Mouse (Mus musculus) ovary, postnatal 36 days (tissue): Measurements from ENCODE around the gene Bicc1.
"Not testable (repeated sequence)": the region's sequence is repeated elsewhere in the genome, so short reads cannot be mapped to it uniquely, and the experiment has no call there.

Experiments used
- DNase-seq: peaks from one replicate; pipeline ENCODE4 v3.0.0; 2022; ENCODE audit warnings: low spot score, mixed read lengths

The Bicc1 gene

DNA sequence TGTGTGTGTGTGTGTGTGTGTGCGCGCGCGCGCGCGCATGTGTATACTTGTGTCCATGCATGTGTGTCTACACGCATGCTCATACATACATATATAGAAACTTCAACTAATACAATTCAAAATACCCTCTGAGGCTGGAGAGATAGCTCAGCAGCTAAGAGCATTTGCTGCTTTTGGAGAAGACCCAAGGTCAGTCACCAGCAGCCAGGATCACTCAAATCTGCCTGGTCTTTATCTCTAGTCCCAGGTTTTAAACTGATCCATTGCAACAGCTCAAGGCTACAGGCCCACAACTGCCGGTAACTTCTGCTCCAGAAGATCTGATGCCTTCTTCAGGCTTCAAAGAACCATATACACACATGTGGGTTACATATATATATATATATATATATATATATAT, 163.4 kb downstream of the Bicc1 start:
- DNase-seq = no peak

DNA sequence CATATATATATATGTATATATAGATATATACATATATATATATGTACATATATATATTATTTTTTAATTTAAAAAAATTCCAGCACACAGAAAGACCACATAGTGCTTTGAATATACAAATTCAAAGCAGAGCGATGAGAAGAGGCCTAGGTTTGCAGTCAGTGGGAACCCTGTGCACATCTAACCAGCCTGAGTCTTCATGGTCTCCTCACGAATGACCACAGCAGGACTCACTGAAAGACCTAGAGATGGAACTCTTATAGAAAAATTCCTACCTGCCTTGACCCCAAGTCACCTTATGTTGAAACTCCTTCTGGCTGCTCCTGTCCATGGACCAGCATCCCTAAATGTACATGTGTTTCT, 165.4 kb downstream of the Bicc1 start:
- no peak for DNase-seq

DNA sequence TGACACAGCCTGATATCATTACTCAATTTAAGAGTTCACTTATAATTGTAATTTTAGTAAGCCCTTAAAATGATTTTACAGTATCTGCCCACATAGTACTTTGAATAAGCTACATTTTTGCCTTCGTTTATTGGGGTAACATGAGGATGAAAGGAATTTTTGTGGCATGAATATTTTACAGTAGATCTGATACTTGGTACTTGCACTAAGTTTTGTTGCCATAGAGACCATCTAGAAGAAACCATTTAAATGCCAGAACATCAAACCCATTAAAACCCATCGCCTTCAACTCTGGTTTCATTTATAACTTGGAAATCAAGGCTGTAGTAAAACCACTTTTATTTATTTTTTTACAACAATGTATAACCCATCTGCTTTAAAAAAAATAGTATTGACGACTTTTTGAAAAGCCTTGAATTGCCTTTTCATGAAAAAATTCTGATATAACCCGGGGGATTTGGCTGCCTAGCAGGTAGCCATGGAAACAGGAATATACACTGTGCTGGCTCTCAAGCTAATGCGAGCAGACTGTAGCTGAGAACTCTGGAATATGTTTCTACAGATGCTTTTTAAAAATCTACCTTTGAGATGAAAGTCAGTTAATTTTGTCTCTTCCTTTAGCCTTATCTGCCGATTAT, 165.9 kb downstream of the Bicc1 start:
- no peak for DNase-seq

DNA sequence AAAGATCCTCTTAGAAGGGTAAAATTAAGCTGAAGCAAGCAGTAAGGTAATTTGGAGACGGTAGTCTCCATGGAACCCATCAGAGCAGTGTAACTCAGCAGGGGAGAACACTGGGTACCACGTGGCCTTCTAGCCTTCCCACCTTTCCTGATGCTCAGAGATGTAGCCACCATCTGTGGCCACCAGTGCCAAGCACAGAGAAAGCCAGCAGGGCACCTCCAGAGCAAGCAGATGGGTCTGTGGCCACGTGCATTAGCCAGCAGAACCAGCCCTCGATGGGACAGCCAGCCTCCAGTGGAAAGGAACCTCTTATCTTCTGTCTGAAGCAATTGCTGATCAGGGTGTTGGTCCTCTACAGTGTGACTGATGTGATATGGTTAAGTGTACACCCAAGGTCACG, 172.1 kb downstream of the Bicc1 start:
- no peak for DNase-seq

DNA sequence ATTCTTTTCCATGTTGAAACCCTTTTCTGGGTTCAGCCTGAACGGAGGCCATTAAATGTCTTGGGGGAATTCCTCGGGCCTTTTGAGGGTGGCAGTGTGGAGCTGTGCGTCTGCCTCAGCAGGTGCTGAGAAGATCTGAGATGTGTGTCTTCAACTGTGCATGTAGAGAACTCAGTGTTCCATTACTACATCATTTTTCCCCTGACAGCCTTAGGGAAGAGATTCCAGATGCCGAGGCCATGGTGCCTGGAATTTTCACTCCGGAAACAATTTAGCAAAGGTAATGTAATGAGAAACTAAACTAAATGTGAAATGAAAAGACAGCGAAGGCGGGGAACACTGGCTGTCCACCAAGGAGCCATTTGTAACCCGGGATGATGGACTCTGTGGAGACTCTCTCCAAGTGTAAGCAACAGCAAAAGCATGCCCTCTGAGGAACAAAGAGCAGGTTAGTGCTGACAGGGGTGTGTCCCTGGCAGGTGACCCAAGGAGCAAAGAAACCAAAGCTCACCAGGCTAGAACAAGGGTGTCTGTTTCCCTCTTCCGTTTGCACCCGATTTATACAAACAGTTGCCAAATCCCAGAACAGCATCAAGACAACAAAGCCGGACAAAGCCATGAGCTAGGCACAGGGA, 176.3 kb downstream of the Bicc1 start:
- DNase-seq = no peak

DNA sequence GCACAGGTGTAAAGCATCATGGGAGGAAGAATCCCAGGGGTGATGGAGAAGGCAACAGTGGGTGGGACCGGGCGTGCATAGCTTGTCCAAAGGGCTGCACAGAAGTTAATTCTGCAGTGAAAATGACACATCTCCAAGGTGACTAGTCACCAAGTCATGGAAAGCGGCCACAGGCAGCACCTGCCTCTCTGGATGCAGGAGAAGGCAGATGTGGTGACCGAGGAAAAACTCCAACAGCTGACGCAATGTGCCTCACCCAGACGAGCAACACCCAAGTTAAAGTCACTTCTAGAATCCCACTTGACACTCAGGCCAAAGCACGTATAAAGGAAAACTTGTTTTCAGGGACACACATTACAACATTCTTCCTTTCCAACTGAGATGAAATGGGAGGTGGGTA, 177.3 kb downstream of the Bicc1 start:
- no peak for DNase-seq

DNA sequence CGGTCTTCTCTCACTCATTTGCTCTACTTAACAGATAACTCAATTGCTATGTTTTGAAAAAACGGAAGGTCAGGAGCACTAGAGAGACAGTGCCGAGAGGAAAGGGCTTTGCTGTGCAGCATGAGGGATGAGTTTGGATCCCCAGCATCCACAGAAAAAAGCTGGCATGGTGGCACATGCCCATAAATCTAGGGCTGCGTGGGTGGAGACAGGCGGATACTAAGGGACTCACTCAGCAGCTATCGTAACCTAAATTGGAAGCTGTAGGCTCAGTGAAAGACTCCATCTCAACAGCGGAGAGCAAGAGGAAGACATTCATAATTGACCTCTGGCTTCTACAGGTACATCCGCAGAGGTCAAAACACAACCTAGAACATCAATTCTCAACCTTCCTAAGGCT, 179.8 kb downstream of the Bicc1 start:
- DNase-seq = no peak

DNA sequence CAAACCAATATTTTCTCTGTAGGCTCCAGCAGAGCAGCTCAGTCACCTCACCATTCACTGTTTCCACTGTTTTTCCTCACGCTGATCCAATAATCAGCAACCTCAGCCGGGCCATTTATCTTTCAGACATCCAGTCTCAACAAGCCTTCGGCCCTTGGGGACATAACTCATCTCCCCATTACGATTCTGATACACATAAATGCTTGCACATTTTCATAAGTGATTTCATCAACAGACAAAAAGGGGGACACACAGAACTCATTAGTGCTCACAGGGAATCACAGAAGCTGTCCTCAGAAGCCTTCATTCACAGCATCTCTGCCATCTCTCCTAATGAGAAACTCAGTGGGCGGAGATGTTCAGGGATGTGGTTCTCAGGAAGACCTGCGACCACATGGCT, 182.4 kb downstream of the Bicc1 start:
- DNase-seq = no peak

DNA sequence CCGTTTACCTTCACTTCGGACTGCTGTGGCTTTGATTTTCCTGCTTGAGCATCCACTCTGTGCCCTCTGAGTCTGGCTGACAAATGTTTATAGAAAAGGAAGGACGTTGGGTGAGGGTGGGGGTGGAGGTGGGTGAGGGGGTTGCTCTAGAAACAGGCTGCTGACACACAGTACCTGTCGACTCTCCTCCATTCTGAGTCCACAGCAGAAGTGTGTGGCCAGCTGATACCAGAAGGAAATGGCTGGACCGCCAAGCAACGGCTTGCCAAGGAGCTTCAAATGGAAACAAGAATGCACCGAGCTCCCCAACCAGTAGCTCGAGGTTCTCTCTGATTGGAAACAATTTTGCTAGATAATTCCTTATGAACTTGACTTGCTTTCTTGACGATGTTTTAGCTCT, 182.9 kb downstream of the Bicc1 start:
- no peak for DNase-seq

DNA sequence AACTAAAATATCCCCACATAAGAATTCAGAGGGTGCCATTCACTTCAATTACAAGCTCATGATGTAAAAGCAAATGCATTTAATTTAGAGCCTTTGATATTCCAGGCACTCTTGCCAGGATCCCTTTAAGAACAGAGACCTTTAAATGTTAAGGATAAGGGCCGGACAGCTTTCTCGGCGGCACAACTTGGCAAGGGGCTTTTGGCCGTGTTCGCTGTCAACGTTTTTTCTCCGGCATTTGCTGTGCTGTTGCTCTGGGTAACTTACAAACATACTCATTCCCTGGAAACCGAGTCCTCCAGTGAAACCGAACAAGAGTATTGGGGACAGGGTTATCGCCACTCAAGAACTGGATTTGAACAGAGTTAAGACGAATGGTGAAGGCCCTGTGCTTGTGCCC, 188.3 kb downstream of the Bicc1 start:
- DNase-seq = no peak

DNA sequence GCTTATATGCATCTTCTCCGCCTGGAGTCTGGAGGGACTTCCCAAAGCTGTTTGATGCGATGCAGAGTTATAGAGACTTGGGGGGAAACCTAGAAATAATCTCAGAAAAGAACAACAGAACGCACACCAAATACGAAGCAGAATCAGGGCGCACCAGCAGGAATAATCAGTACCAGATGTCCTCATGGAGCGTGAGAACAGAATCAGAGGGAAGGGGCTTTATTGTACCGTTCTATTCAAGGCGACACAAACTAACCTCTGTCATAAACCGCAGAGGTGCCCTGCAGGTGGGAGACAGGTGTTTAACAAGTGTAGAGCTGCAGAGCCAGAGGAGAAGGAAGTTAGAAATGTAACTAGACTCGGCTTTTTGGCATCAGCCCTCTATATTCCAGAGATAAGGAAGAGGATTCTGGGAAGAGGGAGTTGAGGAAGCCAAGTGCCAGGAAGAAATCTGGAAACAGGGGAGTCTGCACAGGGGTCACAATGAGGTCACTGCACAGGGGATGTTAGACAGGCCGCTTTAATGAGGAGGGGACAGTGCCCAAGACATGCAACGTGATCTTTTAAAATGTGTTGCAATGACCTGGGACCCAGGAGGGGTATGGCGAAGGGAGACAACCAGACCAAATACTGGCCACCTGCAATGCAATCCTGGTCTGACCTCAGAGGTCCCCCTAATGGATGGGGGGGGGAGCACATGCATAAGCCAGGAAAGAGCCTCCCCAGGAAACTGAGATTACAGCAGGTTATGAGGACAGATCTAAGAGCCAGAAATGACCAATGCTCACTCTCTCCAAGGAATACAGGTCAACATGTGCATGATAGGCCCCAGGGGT, 190.4 kb downstream of the Bicc1 start:
- DNase-seq = no peak

DNA sequence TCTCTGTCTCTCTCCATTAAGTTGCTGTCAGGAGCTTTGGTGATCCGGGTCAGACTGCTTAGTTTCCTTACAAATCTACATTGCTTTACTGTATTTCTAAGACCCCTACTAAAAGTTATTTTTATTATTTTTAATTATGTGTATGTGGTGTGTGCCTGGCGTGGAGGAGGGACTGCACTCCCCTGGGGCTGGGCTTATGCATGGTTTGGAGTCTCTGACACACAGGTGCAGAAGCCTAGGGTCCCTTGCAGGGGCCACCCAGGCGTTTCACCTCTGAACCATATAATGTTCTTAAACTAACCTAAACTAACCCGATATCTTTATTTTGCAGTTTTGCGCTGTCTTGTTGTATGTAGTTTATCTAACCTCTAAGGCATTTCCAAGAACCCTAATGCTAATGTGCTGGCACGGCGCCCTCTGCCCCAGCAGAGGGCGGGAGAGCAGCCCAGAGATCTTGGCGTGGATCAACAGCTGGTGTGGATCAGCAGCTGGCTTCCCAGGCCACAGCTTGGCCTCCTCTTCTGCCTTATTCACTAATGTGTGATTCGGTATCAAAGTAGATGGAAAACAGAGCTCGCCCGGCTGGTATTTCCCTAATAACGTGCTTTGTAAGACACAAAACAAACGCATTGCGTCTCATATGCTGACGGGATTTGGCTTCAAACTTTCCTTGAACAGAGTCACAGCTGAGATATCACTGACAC, 192.7 kb downstream of the Bicc1 start:
- DNase-seq = peak; percentile 57

DNA sequence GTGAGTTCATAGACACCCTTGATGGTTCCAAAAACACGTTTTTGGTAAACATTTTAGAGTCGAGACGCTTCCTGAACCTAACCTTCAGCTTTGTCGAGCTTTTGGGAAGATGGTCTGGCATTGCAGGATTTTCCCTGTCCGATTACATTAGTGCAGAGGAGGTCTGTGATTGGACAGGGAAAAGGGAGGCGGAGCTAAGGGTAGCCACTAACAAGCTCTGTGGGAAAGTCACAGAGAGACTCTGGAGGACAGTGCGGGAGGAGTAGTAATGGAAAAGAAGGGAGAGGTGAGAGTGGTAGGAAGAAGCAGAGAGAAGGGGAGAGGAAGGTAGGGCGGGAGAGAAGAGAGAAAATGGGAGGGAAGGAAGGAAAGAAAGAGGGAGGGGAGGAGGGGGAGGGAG, 194.8 kb downstream of the Bicc1 start:
- DNase-seq = no peak

DNA sequence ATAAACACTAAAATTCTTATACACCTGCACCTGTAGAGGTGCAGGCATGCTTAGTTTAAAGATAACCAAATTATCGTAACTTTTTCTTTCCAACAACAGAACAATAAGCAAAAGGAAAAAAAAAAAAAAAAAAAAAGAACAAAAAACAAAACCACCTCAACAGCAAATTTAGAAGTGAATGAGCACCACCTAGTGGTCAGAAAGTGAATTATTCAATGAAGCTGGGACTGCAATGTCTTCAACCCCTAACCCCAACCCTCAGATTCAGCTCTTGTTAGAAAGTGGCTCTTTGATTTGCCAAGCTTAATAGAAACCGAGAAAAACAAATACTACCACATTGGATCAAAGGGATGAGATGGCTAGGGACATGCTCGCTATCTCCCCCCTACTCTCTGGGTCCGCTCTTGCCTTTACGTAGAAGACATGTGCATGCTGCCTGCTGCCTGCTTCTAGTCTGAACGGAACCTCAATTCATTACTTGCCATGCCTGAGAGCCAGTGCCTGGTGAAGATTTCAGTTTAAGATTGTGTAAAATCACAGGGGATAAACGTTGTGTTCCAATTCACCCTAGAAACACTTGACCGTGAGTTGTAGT, 195.8 kb downstream of the Bicc1 start:
- no peak for DNase-seq

DNA sequence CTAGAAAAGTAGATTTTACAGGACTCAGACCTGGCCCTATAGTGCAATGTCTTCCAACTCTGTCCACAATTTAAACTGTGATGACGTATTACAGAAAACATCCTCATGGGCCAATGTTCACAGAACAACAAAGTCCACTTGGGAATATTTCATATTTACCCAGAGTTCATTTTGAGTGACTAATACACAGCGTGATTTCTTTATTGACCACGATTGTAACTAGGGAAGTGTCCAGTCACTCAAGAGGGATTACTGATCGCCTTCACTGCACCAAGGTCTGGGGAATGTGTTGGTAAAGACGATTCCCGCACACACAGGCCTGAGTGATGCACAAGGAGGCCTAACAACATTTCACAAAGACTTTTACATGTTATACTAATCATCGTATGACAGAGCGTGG, 197.9 kb downstream of the Bicc1 start:
- no peak for DNase-seq

DNA sequence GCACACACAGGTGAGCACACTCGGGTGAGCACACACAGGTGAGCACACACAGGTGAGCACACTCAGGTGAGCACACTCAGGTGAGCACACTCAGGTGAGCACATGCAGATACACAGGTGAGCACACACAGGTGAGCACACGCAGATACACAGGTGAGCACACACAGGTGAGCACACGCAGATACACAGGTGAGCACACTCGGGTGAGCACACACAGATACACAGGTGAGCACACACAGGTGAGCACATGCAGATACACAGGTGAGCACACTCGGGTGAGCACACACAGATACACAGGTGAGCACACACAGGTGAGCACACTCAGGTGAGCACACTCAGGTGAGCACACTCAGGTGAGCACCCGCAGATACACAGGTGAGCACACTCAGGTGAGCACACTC, 199.1 kb downstream of the Bicc1 start:
- not testable (repeated sequence) for DNase-seq

DNA sequence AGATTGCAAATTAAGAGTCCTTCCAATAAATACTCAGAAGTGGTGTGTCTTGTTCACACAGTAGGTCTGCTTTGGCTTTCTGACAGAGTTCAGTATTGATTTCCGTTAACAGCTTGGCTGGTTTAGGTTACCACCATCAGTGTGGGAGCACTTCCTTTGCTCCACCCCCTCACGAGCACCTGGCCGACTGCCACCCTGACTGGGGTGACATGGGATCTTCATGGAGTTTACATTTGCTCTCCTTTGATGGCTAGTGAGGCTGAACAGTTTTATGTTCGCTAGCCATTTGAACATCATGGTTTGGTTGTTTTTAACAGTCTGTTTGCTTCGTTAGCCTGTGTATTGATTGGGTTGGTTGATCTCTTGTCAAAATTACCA, 206.7 kb downstream of the Bicc1 start:
- DNase-seq = no peak

DNA sequence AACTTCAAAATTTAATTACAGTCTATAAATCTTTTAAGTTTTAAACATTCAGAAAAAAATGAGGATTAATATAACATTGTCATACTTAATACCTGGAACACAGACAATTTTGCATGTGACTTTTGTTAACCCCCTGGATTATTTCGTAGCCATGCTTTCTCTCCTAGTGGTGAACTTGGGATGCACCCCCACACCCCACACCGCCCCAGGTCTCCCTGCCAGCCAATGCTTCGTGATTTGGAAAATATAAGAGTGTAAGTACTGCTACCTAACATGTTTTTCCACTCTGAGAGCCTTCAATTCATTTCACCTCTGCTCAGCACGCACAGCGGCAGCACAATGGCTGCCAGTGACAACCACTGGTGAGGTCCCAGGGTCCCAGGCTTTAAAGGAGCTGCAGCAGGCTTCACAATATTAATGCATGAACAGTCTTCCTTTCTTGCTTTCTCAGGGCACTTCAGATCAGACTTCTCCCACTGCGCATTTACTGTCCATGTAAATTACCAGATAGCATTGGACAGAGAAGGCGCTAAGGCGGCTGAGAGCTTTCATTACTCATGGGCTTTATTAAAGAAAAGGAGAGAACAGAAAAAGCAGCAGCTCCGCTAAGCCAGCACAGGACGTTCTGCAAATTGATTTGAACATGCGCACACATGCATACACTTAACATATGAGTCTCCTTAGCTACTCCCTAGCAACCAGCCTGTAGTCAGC, 207.3 kb downstream of the Bicc1 start:
- DNase-seq = no peak

DNA sequence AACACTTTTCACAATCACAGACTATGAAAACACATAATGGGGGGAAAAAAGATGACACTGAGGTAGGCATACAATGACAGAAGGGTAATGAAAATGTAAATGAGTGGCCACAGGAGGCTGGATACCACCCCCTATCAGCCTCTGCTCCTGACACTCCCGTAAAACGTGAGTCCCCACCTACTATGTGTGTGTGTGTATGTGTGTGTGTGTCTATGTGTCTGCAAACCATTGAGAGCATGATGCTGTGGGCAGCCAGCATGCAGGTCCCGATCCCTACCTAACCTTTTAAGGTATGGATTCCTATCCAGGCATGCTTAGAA, 209.4 kb downstream of the Bicc1 start:
- no peak for DNase-seq

DNA sequence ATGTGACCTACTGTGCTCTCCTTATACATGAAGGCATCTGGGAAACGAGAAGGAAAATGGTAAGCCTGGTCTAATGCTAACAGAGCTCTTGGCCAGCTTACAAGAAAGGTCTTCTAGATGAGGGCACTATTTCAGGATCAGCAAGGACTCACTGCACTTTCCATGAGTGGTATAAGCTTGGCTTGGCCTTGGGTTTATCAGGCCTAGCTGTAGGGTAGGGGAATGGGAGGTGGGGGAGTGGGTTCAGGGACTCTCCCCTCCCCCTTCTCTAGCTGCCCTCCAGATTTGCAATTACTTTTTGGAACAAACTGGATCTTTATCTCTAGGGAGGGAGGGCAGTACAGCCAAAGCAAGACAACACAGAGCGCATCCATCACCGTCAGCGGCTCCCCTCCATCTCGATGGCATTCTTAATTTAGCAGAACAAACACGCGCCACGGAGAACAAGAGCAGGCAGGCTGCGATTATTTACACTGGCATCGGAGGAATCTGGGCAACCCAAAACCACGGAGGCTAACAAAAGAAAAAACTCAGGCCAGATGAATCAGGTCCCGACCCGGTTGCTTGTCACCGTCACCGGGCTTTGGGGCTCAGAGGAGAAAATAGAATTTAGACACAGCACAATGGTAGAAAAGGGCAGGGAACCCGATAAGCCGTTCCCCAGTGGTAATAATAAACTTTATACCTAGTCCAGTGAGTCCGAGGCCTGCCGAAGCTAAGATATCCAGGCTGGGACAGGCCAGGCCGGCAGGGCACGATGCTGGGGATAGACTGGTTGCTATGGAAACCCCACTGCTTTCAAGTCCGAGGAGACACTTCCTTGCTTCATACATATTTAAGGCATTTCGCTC, 210.0 kb downstream of the Bicc1 start:
- DNase-seq = no peak

DNA sequence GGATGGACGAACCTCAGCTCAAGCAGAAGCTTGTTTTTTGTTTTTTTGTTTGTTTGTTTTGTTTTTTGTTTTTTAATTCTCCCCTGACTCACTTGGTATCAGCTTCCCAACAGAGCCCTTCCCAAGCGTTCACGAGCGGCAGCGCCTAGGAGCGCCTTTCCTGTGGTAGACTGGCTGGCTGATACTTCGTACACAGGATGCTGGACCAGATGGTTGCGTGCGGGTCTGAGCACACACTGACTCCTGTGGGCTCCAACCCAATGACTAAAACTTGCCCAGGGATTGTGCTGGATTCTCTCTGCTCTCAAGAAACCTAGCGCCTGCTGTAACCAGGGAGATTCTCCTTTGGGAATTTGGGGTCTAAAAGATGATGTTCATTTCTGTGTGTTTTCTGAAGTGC, 211.2 kb downstream of the Bicc1 start:
- DNase-seq = no peak
